Mouse (Mus musculus): Measurements from ENCODE around the gene Sycp1. TPM values are rescaled to one million over a fixed set of nuclear protein-coding genes. Genes with fewer than 3 reads are reported as not detected.

The Sycp1 gene
- polyA plus RNA-seq, 1 experiment from 2014 or later: not detected

- peak; percentile 54 for ATAC-seq (replicated peaks)
- Histone ChIP-seq H3K27me3 (replicated peaks) (no peaks in the 10 kb centered on the region), H3K36me3 (replicated peaks) (no peaks in the 10 kb centered on the region), H3K4me3 (no peak overlapping the region), H3K4me2 (no peak overlapping the region), H3K9ac (no peak overlapping the region), H3K4me1 (no peaks in the 10 kb centered on the region), H3K27ac (0 out of 2 replicates have a peak overlapping the region, but pooled peaks have one; percentile 48), H3K9me3 (no peaks in the 10 kb centered on the region)
- WGBS: 78% methylated on average over 1 of the region's 1 CpGs
These were observed 2.2 kb upstream of the Sycp1 start for GRCm38 (mm10) chr3:102938100-102938499.

GRCm38 (mm10) chr3:102899136-102899535 is 36.8 kb downstream of the Sycp1 start:
- Histone ChIP-seq H3K9me3 (no peaks in the 10 kb centered on the region), H3K4me3 (no peak overlapping the region), H3K27me3 (replicated peaks) (no peaks in the 10 kb centered on the region), H3K4me1 (no peaks in the 10 kb centered on the region), H3K4me2 (no peak overlapping the region), H3K9ac (no peak overlapping the region), H3K27ac (no peak overlapping the region), H3K36me3 (replicated peaks) (no peaks in the 10 kb centered on the region)
- 92% methylated on average over 1 of the region's 1 CpGs for WGBS
- no peak for ATAC-seq (replicated peaks)

- Histone ChIP-seq H3K36me3 (replicated peaks) (no peaks in the 10 kb centered on the region), H3K9me3 (no peaks in the 10 kb centered on the region), H3K4me2 (no peak overlapping the region), H3K9ac (no peak overlapping the region), H3K4me3 (no peak overlapping the region), H3K4me1 (no peaks in the 10 kb centered on the region), H3K27ac (no peak overlapping the region), H3K27me3 (replicated peaks) (no peaks in the 10 kb centered on the region)
- ATAC-seq (replicated peaks): no peak
- 78% methylated on average over 4 of the region's 4 CpGs for WGBS
These were observed 55.4 kb downstream of the Sycp1 start for GRCm38 (mm10) chr3:102880529-102880928.

- H3K27ac ChIP-seq: no peak overlapping the region
- no peaks in the 10 kb centered on the region for H3K9me3 ChIP-seq
- no peaks in the 10 kb centered on the region for H3K36me3 ChIP-seq (replicated peaks)
- no peak overlapping the region for H3K9ac ChIP-seq
- H3K4me2 ChIP-seq: no peak overlapping the region
- ATAC-seq (replicated peaks): no peak
- no peak overlapping the region for H3K4me3 ChIP-seq
- H3K4me1 ChIP-seq: no peaks in the 10 kb centered on the region
- no peaks in the 10 kb centered on the region for H3K27me3 ChIP-seq (replicated peaks)
These were observed 87.2 kb downstream of the Sycp1 start for GRCm38 (mm10) chr3:102848661-102849060.

GRCm38 (mm10) chr3:102842386-102842785 is 93.5 kb downstream of the Sycp1 start:
- ATAC-seq (replicated peaks): no peak
- no peak overlapping the region for H3K27ac ChIP-seq
- no peaks in the 10 kb centered on the region for H3K9me3 ChIP-seq
- no peak overlapping the region for H3K4me3 ChIP-seq
- H3K4me1 ChIP-seq: no peaks in the 10 kb centered on the region
- H3K36me3 ChIP-seq (replicated peaks): no peaks in the 10 kb centered on the region
- H3K27me3 ChIP-seq (replicated peaks): no peaks in the 10 kb centered on the region
- 46% methylated on average over 1 of the region's 1 CpGs for WGBS
- no peak overlapping the region for H3K4me2 ChIP-seq
- no peak overlapping the region for H3K9ac ChIP-seq

- no peaks in the 10 kb centered on the region for H3K4me1 ChIP-seq
- no peak overlapping the region for H3K27ac ChIP-seq
- H3K27me3 ChIP-seq (replicated peaks): no peaks in the 10 kb centered on the region
- 4% methylated on average over 3 of the region's 3 CpGs for WGBS
- no peaks in the 10 kb centered on the region for H3K36me3 ChIP-seq (replicated peaks)
- H3K9ac ChIP-seq: no peak overlapping the region
- no peak overlapping the region for H3K4me2 ChIP-seq
- no peak for ATAC-seq (replicated peaks)
- H3K9me3 ChIP-seq: no peaks in the 10 kb centered on the region
- H3K4me3 ChIP-seq: no peak overlapping the region
These were observed 132.0 kb downstream of the Sycp1 start for GRCm38 (mm10) chr3:102803937-102804336.

- H3K4me2 ChIP-seq: no peak overlapping the region
- WGBS: 34% methylated on average over 4 of the region's 4 CpGs
- no peak overlapping the region for H3K27ac ChIP-seq
- no peaks in the 10 kb centered on the region for H3K36me3 ChIP-seq (replicated peaks)
- H3K9me3 ChIP-seq: no peaks in the 10 kb centered on the region
- ATAC-seq (replicated peaks): no peak
- H3K27me3 ChIP-seq (replicated peaks): no peaks in the 10 kb centered on the region
- no peak overlapping the region for H3K4me3 ChIP-seq
- no peak overlapping the region for H3K9ac ChIP-seq
- H3K4me1 ChIP-seq: no peaks in the 10 kb centered on the region
These were observed 148.5 kb downstream of the Sycp1 start for GRCm38 (mm10) chr3:102787369-102787768.

GRCm38 (mm10) chr3:102782618-102783017 is 153.3 kb downstream of the Sycp1 start, which contains the start of gene Tshb:
Gene Tshb, minus strand, starts transcription at chr3:102782718.
- ATAC-seq (replicated peaks): no peak
- H3K4me1 ChIP-seq: no peaks in the 10 kb centered on the region
- no peaks in the 10 kb centered on the region for H3K9me3 ChIP-seq
- no peak within 1 kb of the TSS for H3K4me3 ChIP-seq
- no peaks in the 10 kb centered on the region for H3K27me3 ChIP-seq (replicated peaks)
- no peak within 1 kb of the TSS for H3K27ac ChIP-seq
- 79% methylated on average over 2 of the region's 2 CpGs for WGBS
- H3K9ac ChIP-seq: no peak within 1 kb of the TSS
- no peak within 1 kb of the TSS for H3K4me2 ChIP-seq
- H3K36me3 ChIP-seq (replicated peaks): no peaks in the 10 kb centered on the region

GRCm38 (mm10) chr3:102773018-102773417 is 162.9 kb downstream of the Sycp1 start:
- no peaks in the 10 kb centered on the region for H3K4me1 ChIP-seq
- no peak overlapping the region for H3K4me3 ChIP-seq
- H3K4me2 ChIP-seq: no peak overlapping the region
- H3K36me3 ChIP-seq (replicated peaks): no peaks in the 10 kb centered on the region
- no peak for ATAC-seq (replicated peaks)
- no peak overlapping the region for H3K9ac ChIP-seq
- H3K27ac ChIP-seq: no peak overlapping the region
- WGBS: 94% methylated on average over 4 of the region's 4 CpGs
- no peaks in the 10 kb centered on the region for H3K9me3 ChIP-seq
- H3K27me3 ChIP-seq (replicated peaks): no peaks in the 10 kb centered on the region

Other genes with a start within 250 kb of the Sycp1 start
- 8.9 and 9.6 TPM in 2 replicates for gene Tspan2, start 201.6 kb downstream of the Sycp1 start, polyA plus RNA-seq (2015; fragmentation: Nextera tagmentation; extraction: Ambion mirVana)
- 0.73 and 0.81 TPM in 2 replicates for gene Tshb, start 153.4 kb downstream of the Sycp1 start, polyA plus RNA-seq (2015; fragmentation: Nextera tagmentation; extraction: Ambion mirVana)
- 0.05 and 0.17 TPM in 2 replicates for gene Nr1h5, start 28.0 kb upstream of the Sycp1 start, polyA plus RNA-seq (2015; fragmentation: Nextera tagmentation; extraction: Ambion mirVana)
- 57.0 and 59.2 TPM in 2 replicates for gene Sike1, start 59.6 kb upstream of the Sycp1 start, polyA plus RNA-seq (2015; fragmentation: Nextera tagmentation; extraction: Ambion mirVana)
- gene Csde1, start 84.3 kb upstream of the Sycp1 start, polyA plus RNA-seq (2015; fragmentation: Nextera tagmentation; extraction: Ambion mirVana): 351 and 378 TPM in 2 replicates
- 92.6 and 93.0 TPM in 2 replicates for gene Nras, start 122.2 kb upstream of the Sycp1 start, polyA plus RNA-seq (2015; fragmentation: Nextera tagmentation; extraction: Ambion mirVana)
- gene Ampd1, start 137.9 kb upstream of the Sycp1 start, polyA plus RNA-seq (2015; fragmentation: Nextera tagmentation; extraction: Ambion mirVana): 0.06 TPM in 1 of 2 replicates, not detected in the other
- 1.3 and 1.4 TPM in 2 replicates for gene Dennd2c, start 166.5 kb upstream of the Sycp1 start, polyA plus RNA-seq (2015; fragmentation: Nextera tagmentation; extraction: Ambion mirVana)
- 221 and 230 TPM in 2 replicates for gene Bcas2, start 235.6 kb upstream of the Sycp1 start, polyA plus RNA-seq (2015; fragmentation: Nextera tagmentation; extraction: Ambion mirVana)

All from midbrain, embryonic 15.5 days (tissue).